Mouse (Mus musculus) C2C12 (cell line): ENCODE measurements around the gene Acoxl. TPM values are rescaled to one million over a fixed set of nuclear protein-coding genes. Genes with fewer than 3 reads are reported as not detected.

Experiments
- H3K27me3 ChIP-seq: one replicate; pipeline ENCODE4 v1.6.1; 2011; ENCODE audit not compliant: control insufficient read depth, insufficient read depth, insufficient read length
- H3K36me3 ChIP-seq: one replicate; pipeline ENCODE4 v1.6.1; 2011; ENCODE audit not compliant: control insufficient read depth, insufficient read depth
- H3K4me3 ChIP-seq: one replicate; pipeline ENCODE4 v1.5.1; 2011; ENCODE audit warnings: mild to moderate bottlenecking, control low read depth; ENCODE audit not compliant: poor library complexity, insufficient read depth, severe bottlenecking
- H3K79me2 ChIP-seq: one replicate; pipeline ENCODE4 v1.6.1; 2011; ENCODE audit not compliant: control insufficient read depth, insufficient read depth
- H3K79me3 ChIP-seq: one replicate; pipeline ENCODE4 v1.6.1; 2011; ENCODE audit warnings: low read depth, control low read depth
- H3ac ChIP-seq: one replicate; pipeline ENCODE3; 2011; ENCODE audit warnings: low read depth; ENCODE audit not compliant: control insufficient read depth, insufficient read length
- CEBPB ChIP-seq: IDR thresholded peaks from one replicate; pipeline ENCODE4 v1.6.1; 2011; ENCODE audit warnings: low read depth, mild to moderate bottlenecking, control low read depth, moderate library complexity
- CTCF ChIP-seq: IDR thresholded peaks from one replicate; pipeline ENCODE4 v1.5.1; 2011; ENCODE audit not compliant: control insufficient read depth, insufficient read depth, insufficient read length
- FOSL1 ChIP-seq: IDR thresholded peaks from one replicate; pipeline ENCODE4 v1.8.0; 2011; ENCODE audit warnings: mild to moderate bottlenecking, low read length; ENCODE audit not compliant: poor library complexity, insufficient read depth, severe bottlenecking
- MAX ChIP-seq: IDR thresholded peaks from one replicate; pipeline ENCODE4 v1.6.1; 2011; ENCODE audit warnings: mild to moderate bottlenecking, control low read depth
- MYOD1 ChIP-seq: IDR thresholded peaks from one replicate; pipeline ENCODE4 v1.6.1; 2011; ENCODE audit warnings: low read depth; ENCODE audit not compliant: control insufficient read depth, insufficient read length
- MYOG ChIP-seq: IDR thresholded peaks from one replicate; pipeline ENCODE4 v1.6.1; 2011; ENCODE audit not compliant: control insufficient read depth, insufficient read length; ENCODE audit errors: extremely low read depth
- USF1 ChIP-seq: IDR thresholded peaks from one replicate; pipeline ENCODE4 v1.6.1; 2011; ENCODE audit warnings: low read depth, mild to moderate bottlenecking, control low read depth, moderate library complexity
- polyA plus RNA-seq: library from polyadenylated mRNA; unstranded; fragments of >200 nt; fragmentation: generic; extraction: Trizol; gene quantifications from one replicate; pipeline ENCODE4 v1.2.1, GENCODE M21; 2012; ENCODE audit warnings: missing spikeins

Gene Acoxl
- polyA plus RNA-seq, 1 experiment: not detected

- H3K79me2 ChIP-seq: no peaks in the 10 kb centered on the region
- no peak for TF ChIP-seq CEBPB
- TF ChIP-seq CTCF: no peak
- no peak for TF ChIP-seq MYOG
- TF ChIP-seq MYOD1: no peak
- TF ChIP-seq USF1: no peak
- no peak for TF ChIP-seq MAX
- no peak for TF ChIP-seq FOSL1
Observed at GRCm38 (mm10) chr2:128069025-128069424, 230.3 kb downstream of the Acoxl start.

DNA sequence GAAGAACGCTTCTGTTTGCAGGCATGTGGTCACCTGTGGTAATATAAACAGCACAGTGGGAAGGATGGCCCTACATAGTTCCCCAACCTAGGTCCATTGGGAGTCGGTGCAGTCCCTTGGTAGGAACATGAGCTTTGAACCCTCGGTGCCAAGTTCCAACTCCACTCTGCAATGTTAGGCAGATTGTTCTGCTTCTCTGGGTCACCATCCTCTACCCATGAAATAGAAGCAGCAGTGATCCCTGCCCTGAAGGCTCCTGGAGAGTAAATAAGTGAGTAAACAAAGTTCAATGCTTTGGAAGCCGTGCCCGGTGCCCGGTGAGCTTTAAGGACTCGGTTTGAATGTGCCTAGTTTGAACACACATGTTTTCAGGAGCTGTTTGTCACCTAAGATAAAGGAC is 233.1 kb downstream of the Acoxl start:
- no peaks in the 10 kb centered on the region for H3K79me3 ChIP-seq
- peaks cover 17% of the 10 kb centered on the region for H3K27me3 ChIP-seq
- no peak overlapping the region for H3ac ChIP-seq
- no peak overlapping the region for H3K4me3 ChIP-seq
- H3K79me2 ChIP-seq: no peaks in the 10 kb centered on the region
- no peaks in the 10 kb centered on the region for H3K36me3 ChIP-seq
- no peak for TF ChIP-seq MAX
- TF ChIP-seq FOSL1: no peak
- no peak for TF ChIP-seq MYOG
- no peak for TF ChIP-seq MYOD1
- TF ChIP-seq USF1: no peak
- TF ChIP-seq CEBPB: no peak
- TF ChIP-seq CTCF: no peak

More at GRCm38 (mm10) chr2:128069025-128069424, 230.3 kb downstream of the Acoxl start:
- H3K4me3 ChIP-seq: no peak overlapping the region
- H3K36me3 ChIP-seq: no peaks in the 10 kb centered on the region
- no peak overlapping the region for H3ac ChIP-seq
- H3K27me3 ChIP-seq: peaks cover 13% of the 10 kb centered on the region
- H3K79me3 ChIP-seq: no peaks in the 10 kb centered on the region

DNA sequence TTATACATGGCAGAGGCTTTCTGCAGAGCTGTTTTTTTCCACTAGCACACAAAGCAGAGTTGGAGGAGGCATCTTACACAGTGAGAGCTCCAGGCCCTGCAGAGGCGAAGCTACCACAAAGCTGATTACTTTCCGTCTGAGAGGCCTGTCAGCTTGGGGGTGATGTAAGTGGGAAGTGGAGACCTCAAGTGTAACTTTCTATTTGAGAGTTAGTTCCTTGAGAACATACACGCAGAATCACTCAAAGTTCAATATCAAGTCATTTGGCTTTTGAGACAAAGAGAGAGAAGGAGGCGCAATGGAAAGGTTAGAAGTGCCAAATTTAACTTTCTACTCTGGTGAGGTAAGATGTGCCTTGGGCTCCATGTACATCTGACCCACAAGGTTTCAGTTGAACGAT is 234.3 kb downstream of the Acoxl start:
- Histone ChIP-seq H3K36me3 (no peaks in the 10 kb centered on the region), H3K4me3 (no peak overlapping the region), H3K79me2 (no peaks in the 10 kb centered on the region), H3K27me3 (peaks cover 19% of the 10 kb centered on the region), H3K79me3 (no peaks in the 10 kb centered on the region), H3ac (no peak overlapping the region)
- TF ChIP-seq CTCF (no peak), FOSL1 (no peak), MYOD1 (no peak), CEBPB (no peak), USF1 (no peak), MAX (no peak), MYOG (no peak)

DNA sequence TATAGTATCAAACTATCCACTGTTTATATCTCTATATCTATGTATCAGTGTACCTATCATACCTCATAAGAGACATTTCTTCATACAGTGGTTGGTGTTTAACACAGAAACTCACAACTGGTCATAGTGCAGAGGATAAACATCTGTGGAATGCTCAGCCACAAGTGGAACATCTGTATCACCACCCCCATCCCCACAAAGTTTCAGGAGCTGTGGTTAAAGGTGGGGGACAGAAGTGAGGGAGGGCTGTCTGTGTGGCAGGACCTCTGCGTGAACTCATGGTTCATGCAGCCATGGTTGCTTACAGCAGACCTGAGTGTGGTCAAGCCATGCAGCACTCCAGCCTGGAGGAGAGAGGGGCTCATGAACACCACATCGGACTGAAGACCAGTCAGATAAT is 234.9 kb downstream of the Acoxl start:
- no peak for TF ChIP-seq FOSL1
- no peak for TF ChIP-seq MYOD1
- no peak for TF ChIP-seq MAX
- no peak for TF ChIP-seq MYOG
- Histone ChIP-seq H3ac (no peak overlapping the region), H3K4me3 (no peak overlapping the region), H3K36me3 (no peaks in the 10 kb centered on the region), H3K79me3 (no peaks in the 10 kb centered on the region), H3K27me3 (peaks cover 17% of the 10 kb centered on the region), H3K79me2 (no peaks in the 10 kb centered on the region)

DNA sequence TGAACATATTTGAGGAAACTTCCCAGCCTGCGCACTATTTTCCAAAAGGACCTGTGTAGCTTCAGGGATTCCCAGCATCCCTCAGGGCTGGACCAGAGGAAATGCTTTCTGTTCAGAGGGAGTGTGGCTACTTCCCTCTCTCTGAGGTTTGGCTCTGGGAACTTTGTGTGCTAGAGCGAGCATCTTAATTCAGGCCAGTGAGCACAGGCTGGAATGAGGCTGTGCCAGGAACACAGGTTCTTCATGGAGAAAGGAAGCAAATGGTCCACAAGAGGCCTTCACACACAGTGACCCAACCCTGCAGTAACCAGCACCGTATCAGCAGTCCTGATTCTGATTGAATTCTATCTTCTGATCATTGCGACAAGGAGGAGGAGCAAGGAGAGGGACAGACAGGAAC is 238.3 kb downstream of the Acoxl start:
- TF ChIP-seq CEBPB (no peak), MYOG (no peak), MYOD1 (no peak), USF1 (no peak), CTCF (no peak), MAX (no peak)
- H3K4me3 ChIP-seq: no peak overlapping the region
- no peaks in the 10 kb centered on the region for H3K79me3 ChIP-seq
- H3K79me2 ChIP-seq: no peaks in the 10 kb centered on the region
- peaks cover 21% of the 10 kb centered on the region for H3K27me3 ChIP-seq
- no peak overlapping the region for H3ac ChIP-seq
- H3K36me3 ChIP-seq: no peaks in the 10 kb centered on the region

DNA sequence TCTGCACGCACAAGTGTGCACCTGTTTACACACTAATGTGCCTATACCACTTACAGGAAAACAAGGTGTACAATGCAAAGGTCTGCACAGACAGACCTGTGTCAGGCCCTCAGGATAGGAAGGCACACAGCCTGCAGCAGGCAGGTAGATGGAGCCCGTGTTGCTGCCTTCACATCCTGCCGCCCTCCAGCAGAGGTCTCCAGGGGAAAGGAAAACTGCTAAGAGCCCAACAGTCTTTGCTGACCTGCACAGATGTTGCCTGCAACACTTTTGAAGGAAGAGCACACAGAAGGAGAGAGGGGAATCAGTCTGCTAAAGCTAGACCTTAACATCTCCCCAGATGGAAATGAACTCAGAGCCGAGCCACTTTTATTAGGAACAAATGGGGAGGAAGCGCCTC is 240.2 kb downstream of the Acoxl start:
- TF ChIP-seq CEBPB (no peak), MAX (no peak), MYOG (no peak), FOSL1 (no peak), MYOD1 (no peak), CTCF (no peak), USF1 (no peak)
- H3K27me3 ChIP-seq: peaks cover 12% of the 10 kb centered on the region
- no peaks in the 10 kb centered on the region for H3K36me3 ChIP-seq
- H3K79me3 ChIP-seq: no peaks in the 10 kb centered on the region
- no peak overlapping the region for H3ac ChIP-seq
- H3K79me2 ChIP-seq: no peaks in the 10 kb centered on the region
- H3K4me3 ChIP-seq: no peak overlapping the region
